Mouse (Mus musculus): ENCODE data around the gene Parp4. TPM values are rescaled to one million over a fixed set of nuclear protein-coding genes. Genes with fewer than 3 reads are reported as not detected.

The Parp4 gene
- polyA plus RNA-seq, 1 experiment from 2014 or later, result 0.68 TPM

DNA sequence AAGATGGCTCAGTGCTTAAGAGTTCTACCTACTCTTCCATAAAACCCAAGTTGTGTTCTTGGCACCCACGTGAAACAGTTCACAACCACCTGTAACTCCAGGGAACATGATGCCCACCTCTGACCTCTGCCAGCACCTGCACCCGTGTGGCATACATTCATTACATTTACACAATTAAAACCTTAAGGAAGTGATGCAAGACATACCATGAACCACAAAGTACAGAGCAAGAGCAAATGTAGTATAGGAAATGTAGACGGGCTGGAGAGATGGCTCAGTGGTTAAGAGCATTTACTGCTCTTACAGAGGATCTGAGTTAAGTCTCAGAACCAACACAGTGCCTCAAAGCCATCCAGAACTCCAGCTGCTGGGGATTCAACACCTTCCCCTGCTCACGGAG lies 6.4 kb upstream of the Parp4 start:
- no peaks in the 10 kb centered on the region for H3K36me3 ChIP-seq (ENCODE audit: control insufficient read depth, insufficient read depth)
- no peaks in the 10 kb centered on the region for H3K27me3 ChIP-seq (replicated peaks; ENCODE audit: control insufficient read depth, insufficient read depth, low read length)
- no peak overlapping the region for H3K9ac ChIP-seq (replicated peaks; ENCODE audit: low read depth, low read length)
- H3K9me3 ChIP-seq (ENCODE audit: control insufficient read depth, low read length), result no peaks in the 10 kb centered on the region
- no peak overlapping the region for H3K4me3 ChIP-seq (replicated peaks; ENCODE audit: low read length)
- no peak for ATAC-seq
- no peak overlapping the region for H3K4me2 ChIP-seq (ENCODE audit: low read length)
- peaks cover 6% of the 10 kb centered on the region for H3K4me1 ChIP-seq (replicated peaks; ENCODE audit: control insufficient read depth, insufficient read depth, low read length)
- no peak overlapping the region for H3K27ac ChIP-seq (ENCODE audit: low read length)
- 77% methylated on average over 4 of the region's 4 CpGs for WGBS

GRCm38 (mm10) chr14:56571310-56572093 lies 3.9 kb upstream of the Parp4 start:
- peak overlapping the region; percentile 68 for H3K4me2 ChIP-seq (ENCODE audit: low read length)
- H3K27me3 ChIP-seq (replicated peaks; ENCODE audit: control insufficient read depth, insufficient read depth, low read length), result no peaks in the 10 kb centered on the region
- WGBS, result under 1% methylated on average over 59 of the region's 59 CpGs
- H3K9me3 ChIP-seq (ENCODE audit: control insufficient read depth, low read length), result no peaks in the 10 kb centered on the region
- peak overlapping the region; percentile 78 for H3K4me3 ChIP-seq (replicated peaks; ENCODE audit: low read length)
- H3K9ac ChIP-seq (replicated peaks; ENCODE audit: low read depth, low read length), result peak overlapping the region; percentile 69
- no peaks in the 10 kb centered on the region for H3K36me3 ChIP-seq (ENCODE audit: control insufficient read depth, insufficient read depth)
- peak; percentile 100 for ATAC-seq
- H3K4me1 ChIP-seq (replicated peaks; ENCODE audit: control insufficient read depth, insufficient read depth, low read length), result peaks cover 10% of the 10 kb centered on the region
- peak overlapping the region; percentile 74 for H3K27ac ChIP-seq (ENCODE audit: low read length)

GRCm38 (mm10) chr14:56572546-56572945 lies 2.9 kb upstream of the Parp4 start:
- H3K27ac ChIP-seq (ENCODE audit: low read length), result no peak overlapping the region
- ATAC-seq, result no peak
- no peaks in the 10 kb centered on the region for H3K36me3 ChIP-seq (ENCODE audit: control insufficient read depth, insufficient read depth)
- peak overlapping the region; percentile 43 for H3K4me2 ChIP-seq (ENCODE audit: low read length)
- 70% methylated on average over 2 of the region's 2 CpGs for WGBS
- peak overlapping the region; percentile 78 for H3K4me3 ChIP-seq (replicated peaks; ENCODE audit: low read length)
- H3K9me3 ChIP-seq (ENCODE audit: control insufficient read depth, low read length), result no peaks in the 10 kb centered on the region
- no peak overlapping the region for H3K9ac ChIP-seq (replicated peaks; ENCODE audit: low read depth, low read length)
- peaks cover 10% of the 10 kb centered on the region for H3K4me1 ChIP-seq (replicated peaks; ENCODE audit: control insufficient read depth, insufficient read depth, low read length)
- H3K27me3 ChIP-seq (replicated peaks; ENCODE audit: control insufficient read depth, insufficient read depth, low read length), result no peaks in the 10 kb centered on the region

GRCm38 (mm10) chr14:56575969-56576901 lies 816 bp downstream of the Parp4 start:
- Histone ChIP-seq H3K9me3 (ENCODE audit: control insufficient read depth, low read length) (no peaks in the 10 kb centered on the region), H3K36me3 (ENCODE audit: control insufficient read depth, insufficient read depth) (no peaks in the 10 kb centered on the region), H3K4me1 (replicated peaks; ENCODE audit: control insufficient read depth, insufficient read depth, low read length) (peaks cover 5% of the 10 kb centered on the region), H3K27me3 (replicated peaks; ENCODE audit: control insufficient read depth, insufficient read depth, low read length) (no peaks in the 10 kb centered on the region), H3K4me2 (ENCODE audit: low read length) (peak overlapping the region; percentile 65), H3K27ac (ENCODE audit: low read length) (no peak overlapping the region), H3K9ac (replicated peaks; ENCODE audit: low read depth, low read length) (no peak overlapping the region; the same call in 1 of the 2 replicates), H3K4me3 (replicated peaks; ENCODE audit: low read length) (no peak overlapping the region; the same call in 1 of the 2 replicates)
- WGBS, result 71% methylated on average over 18 of the region's 18 CpGs
- no peak for ATAC-seq

DNA sequence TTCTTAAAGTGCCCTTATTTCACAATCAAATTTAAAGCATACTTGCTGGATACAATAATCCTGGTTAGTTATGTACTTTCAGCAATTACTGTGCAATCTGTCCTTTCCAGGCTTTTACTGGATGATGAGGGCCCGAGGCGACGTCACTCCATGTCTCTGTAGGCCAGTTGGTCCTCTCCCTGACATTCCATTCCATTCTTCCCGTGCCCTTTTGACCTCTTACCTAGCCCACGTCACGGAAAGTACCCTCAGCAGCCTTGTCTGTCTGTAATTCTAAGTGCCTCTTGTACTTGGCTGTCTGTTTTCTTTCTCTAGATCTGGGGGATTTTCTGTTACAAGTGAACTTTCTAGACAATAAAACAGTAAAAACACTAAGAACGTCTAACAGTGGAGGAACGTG lies 3.6 kb downstream of the Parp4 start:
- no peaks in the 10 kb centered on the region for H3K27me3 ChIP-seq (replicated peaks; ENCODE audit: control insufficient read depth, insufficient read depth, low read length)
- no peaks in the 10 kb centered on the region for H3K36me3 ChIP-seq (ENCODE audit: control insufficient read depth, insufficient read depth)
- H3K4me3 ChIP-seq (replicated peaks; ENCODE audit: low read length), result no peak overlapping the region
- 58% methylated on average over 8 of the region's 8 CpGs for WGBS
- H3K4me1 ChIP-seq (replicated peaks; ENCODE audit: control insufficient read depth, insufficient read depth, low read length), result peaks cover 5% of the 10 kb centered on the region
- H3K27ac ChIP-seq (ENCODE audit: low read length), result no peak overlapping the region
- H3K9me3 ChIP-seq (ENCODE audit: control insufficient read depth, low read length), result no peaks in the 10 kb centered on the region
- H3K4me2 ChIP-seq (ENCODE audit: low read length), result no peak overlapping the region
- H3K9ac ChIP-seq (replicated peaks; ENCODE audit: low read depth, low read length), result no peak overlapping the region
- ATAC-seq, result no peak

DNA sequence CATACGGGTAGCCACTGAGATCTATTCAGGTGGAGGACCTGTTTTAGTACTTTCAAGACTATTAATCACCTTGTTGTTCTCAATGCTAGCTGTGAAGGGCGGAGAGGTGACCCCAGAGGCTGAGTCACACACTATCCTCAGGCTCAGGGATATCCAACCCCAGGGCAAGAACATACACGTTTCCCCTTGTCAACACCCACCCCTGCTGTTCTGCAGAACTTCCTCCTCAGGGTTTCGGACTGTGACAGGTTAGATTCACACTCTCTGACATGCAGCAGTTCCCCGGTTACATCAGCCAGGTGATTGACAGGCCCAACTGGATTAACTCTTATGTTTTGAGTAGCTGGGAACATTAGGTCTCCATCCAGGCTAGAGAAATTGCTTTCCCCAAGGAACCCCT lies 5.7 kb downstream of the Parp4 start:
- WGBS, result 54% methylated on average over 5 of the region's 5 CpGs
- no peak overlapping the region for H3K4me3 ChIP-seq (replicated peaks; ENCODE audit: low read length)
- H3K36me3 ChIP-seq (ENCODE audit: control insufficient read depth, insufficient read depth), result no peaks in the 10 kb centered on the region
- no peak overlapping the region for H3K9ac ChIP-seq (replicated peaks; ENCODE audit: low read depth, low read length)
- no peaks in the 10 kb centered on the region for H3K9me3 ChIP-seq (ENCODE audit: control insufficient read depth, low read length)
- H3K4me2 ChIP-seq (ENCODE audit: low read length), result no peak overlapping the region
- no peaks in the 10 kb centered on the region for H3K27me3 ChIP-seq (replicated peaks; ENCODE audit: control insufficient read depth, insufficient read depth, low read length)
- ATAC-seq, result no peak
- H3K4me1 ChIP-seq (replicated peaks; ENCODE audit: control insufficient read depth, insufficient read depth, low read length), result no peaks in the 10 kb centered on the region
- H3K27ac ChIP-seq (ENCODE audit: low read length), result no peak overlapping the region

GRCm38 (mm10) chr14:56582294-56582693 lies 6.9 kb downstream of the Parp4 start:
- H3K36me3 ChIP-seq (ENCODE audit: control insufficient read depth, insufficient read depth), result no peaks in the 10 kb centered on the region
- H3K4me1 ChIP-seq (replicated peaks; ENCODE audit: control insufficient read depth, insufficient read depth, low read length), result no peaks in the 10 kb centered on the region
- H3K27me3 ChIP-seq (replicated peaks; ENCODE audit: control insufficient read depth, insufficient read depth, low read length), result no peaks in the 10 kb centered on the region
- 93% methylated on average over 6 of the region's 6 CpGs for WGBS
- no peak overlapping the region for H3K4me2 ChIP-seq (ENCODE audit: low read length)
- no peak overlapping the region for H3K4me3 ChIP-seq (replicated peaks; ENCODE audit: low read length)
- no peak for ATAC-seq
- no peak overlapping the region for H3K9ac ChIP-seq (replicated peaks; ENCODE audit: low read depth, low read length)
- H3K9me3 ChIP-seq (ENCODE audit: control insufficient read depth, low read length), result no peaks in the 10 kb centered on the region
- H3K27ac ChIP-seq (ENCODE audit: low read length), result no peak overlapping the region

GRCm38 (mm10) chr14:56592191-56592590 lies 16.8 kb downstream of the Parp4 start:
- Histone ChIP-seq H3K36me3 (ENCODE audit: control insufficient read depth, insufficient read depth) (no peaks in the 10 kb centered on the region), H3K4me1 (replicated peaks; ENCODE audit: control insufficient read depth, insufficient read depth, low read length) (no peaks in the 10 kb centered on the region), H3K9me3 (ENCODE audit: control insufficient read depth, low read length) (no peaks in the 10 kb centered on the region), H3K4me3 (replicated peaks; ENCODE audit: low read length) (no peak overlapping the region), H3K9ac (replicated peaks; ENCODE audit: low read depth, low read length) (no peak overlapping the region), H3K4me2 (ENCODE audit: low read length) (no peak overlapping the region), H3K27ac (ENCODE audit: low read length) (no peak overlapping the region), H3K27me3 (replicated peaks; ENCODE audit: control insufficient read depth, insufficient read depth, low read length) (no peaks in the 10 kb centered on the region)
- ATAC-seq, result no peak
- WGBS, result 94% methylated on average over 9 of the region's 9 CpGs

DNA sequence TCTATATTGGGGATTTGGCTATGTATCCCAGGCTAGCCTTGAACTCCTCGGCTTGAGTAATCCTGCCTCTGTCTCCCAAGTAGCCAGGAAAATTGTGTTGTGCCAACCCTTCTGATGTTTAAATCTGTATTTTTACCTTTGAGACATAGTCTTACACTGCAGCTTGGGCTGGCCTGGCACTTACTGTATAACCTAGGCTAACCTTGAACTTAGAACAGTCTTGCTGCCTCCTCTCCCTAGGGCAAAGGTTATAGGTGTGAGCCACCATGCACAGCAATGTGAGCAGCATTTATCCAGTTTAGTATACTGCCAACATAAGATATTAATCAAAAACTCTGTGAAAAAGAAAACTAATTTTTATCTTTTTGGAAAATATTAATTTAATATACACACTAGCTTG lies 19.4 kb downstream of the Parp4 start:
- no peak overlapping the region for H3K27ac ChIP-seq (ENCODE audit: low read length)

More for the DNA sequence above, 19.4 kb downstream of the Parp4 start:
- Histone ChIP-seq H3K36me3 (ENCODE audit: control insufficient read depth, insufficient read depth) (no peaks in the 10 kb centered on the region), H3K9me3 (ENCODE audit: control insufficient read depth, low read length) (no peaks in the 10 kb centered on the region), H3K4me3 (replicated peaks; ENCODE audit: low read length) (no peak overlapping the region), H3K4me2 (ENCODE audit: low read length) (no peak overlapping the region), H3K9ac (replicated peaks; ENCODE audit: low read depth, low read length) (no peak overlapping the region), H3K4me1 (replicated peaks; ENCODE audit: control insufficient read depth, insufficient read depth, low read length) (no peaks in the 10 kb centered on the region), H3K27me3 (replicated peaks; ENCODE audit: control insufficient read depth, insufficient read depth, low read length) (no peaks in the 10 kb centered on the region)
- WGBS, result 93% methylated on average over 1 of the region's 1 CpGs
- ATAC-seq, result no peak
